Mouse (Mus musculus) neural tube, embryonic 14.5 days (tissue): ENCODE results near the gene Mink1. TPM values are rescaled to one million over a fixed set of nuclear protein-coding genes. Genes with fewer than 3 reads are reported as not detected.
"Not testable (repeated sequence)": the region's sequence is repeated elsewhere in the genome, so short reads cannot be mapped to it uniquely, and the experiment has no call there.

Source experiments
- ATAC-seq: fragments of 200-750 bp; cut with Nextera tagmentation; 2 replicates; pipeline ENCODE4 v1.8.0; 2017; ENCODE audit warnings: low read depth, mild to moderate bottlenecking, moderate TSS enrichment, moderate library complexity
- H3K27ac ChIP-seq: fragments of 300-500 bp; sonication (generic); 2 replicates; pipeline ENCODE4 v1.5.1; 2014; ENCODE audit warnings: low read depth, mild to moderate bottlenecking, control low read depth, low read length, moderate library complexity, mixed read lengths
- H3K27me3 ChIP-seq: fragments of 300-500 bp; sonication (generic); 2 replicates; pipeline ENCODE4 v1.6.1; 2014; ENCODE audit warnings: low read length; ENCODE audit not compliant: control insufficient read depth, insufficient read depth
- H3K36me3 ChIP-seq: fragments of 300-500 bp; sonication (generic); 2 replicates; pipeline ENCODE4 v1.6.1; 2014; ENCODE audit warnings: low read length, mixed read lengths; ENCODE audit not compliant: control insufficient read depth, insufficient read depth
- H3K4me1 ChIP-seq: fragments of 300-500 bp; sonication (generic); 2 replicates; pipeline ENCODE4 v1.6.1; 2014; ENCODE audit warnings: low read length; ENCODE audit not compliant: control insufficient read depth, insufficient read depth
- H3K4me2 ChIP-seq: fragments of 300-500 bp; sonication (generic); 2 replicates; pipeline ENCODE4 v1.6.1; 2014; ENCODE audit warnings: mild to moderate bottlenecking, low read depth, low read length, control low read depth
- H3K4me3 ChIP-seq: fragments of 300-500 bp; sonication (generic); 2 replicates; pipeline ENCODE4 v1.5.1; 2014; ENCODE audit warnings: low read depth, low read length, control low read depth, mixed read lengths
- H3K9ac ChIP-seq: fragments of 300-500 bp; sonication (generic); replicated peaks from 2 replicates; pipeline ENCODE4 v1.6.1; 2014; ENCODE audit warnings: low read depth, mild to moderate bottlenecking, control low read depth, low read length, mixed read lengths
- H3K9me3 ChIP-seq: fragments of 300-500 bp; sonication (generic); 2 replicates; pipeline ENCODE4 v1.6.1; 2016; ENCODE audit warnings: low read length; ENCODE audit not compliant: control insufficient read depth
- WGBS: fragments of 180-500 bp; shearing (Covaris S2); extraction: QIAGEN DNeasy Blood & Tissue Kit; methylation state at CpG from one replicate; pipeline ENCODE4 v1.1.7; 2014; 5-methylcytosine and 5-hydroxymethylcytosine counted together
- polyA plus RNA-seq: library from polyadenylated mRNA; unstranded; fragments of >200 nt; fragmentation: Nextera tagmentation; extraction: Ambion mirVana; gene quantifications from 2 replicates; pipeline ENCODE4 v1.2.1, GENCODE M21; 2014

Gene Mink1
- polyA plus RNA-seq, 1 experiment from 2014 or later, result 20.2 TPM

- Histone ChIP-seq H3K4me3 (peak overlapping the region; percentile 92), H3K4me1 (peaks cover 31% of the 10 kb centered on the region), H3K27ac (no peak overlapping the region), H3K27me3 (no peaks in the 10 kb centered on the region), H3K36me3 (no peaks in the 10 kb centered on the region), H3K4me2 (peak overlapping the region; percentile 90), H3K9ac (0 out of 2 replicates have a peak overlapping the region, but pooled peaks have one; percentile 90), H3K9me3 (no peaks in the 10 kb centered on the region)
- ATAC-seq, result no peak
- 33% methylated on average over 4 of the region's 4 CpGs for WGBS
Measured at GRCm38 (mm10) chr11:70564276-70564873, 1.7 kb downstream of the Mink1 start.

- Histone ChIP-seq H3K4me3 (no peak overlapping the region), H3K9me3 (no peaks in the 10 kb centered on the region), H3K4me2 (no peak overlapping the region), H3K27me3 (no peaks in the 10 kb centered on the region), H3K9ac (no peak overlapping the region), H3K4me1 (peaks cover 31% of the 10 kb centered on the region), H3K36me3 (no peaks in the 10 kb centered on the region), H3K27ac (no peak overlapping the region)
- WGBS, result 24% methylated on average over 7 of the region's 7 CpGs
- ATAC-seq, result no peak
Measured at GRCm38 (mm10) chr11:70566586-70566985, 3.9 kb downstream of the Mink1 start.

DNA sequence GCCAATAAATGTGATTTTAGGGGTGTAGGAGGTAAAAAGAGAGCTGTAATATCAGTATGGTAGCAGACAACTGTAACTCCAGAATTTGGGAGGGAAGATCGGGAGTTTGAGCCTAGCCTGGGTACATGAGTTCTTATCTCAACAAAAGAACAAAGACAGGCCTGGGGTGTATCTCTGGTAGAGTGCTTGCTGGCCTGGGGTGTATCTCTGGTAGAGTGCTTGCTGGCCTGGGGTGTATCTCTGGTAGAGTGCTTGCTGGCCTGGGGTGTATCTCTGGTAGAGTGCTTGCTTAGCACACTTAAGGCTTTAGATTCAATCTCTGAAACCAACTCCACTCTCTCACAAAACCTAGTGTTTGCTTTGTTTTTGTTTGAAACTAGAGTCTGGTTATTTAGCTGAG lies 7.9 kb downstream of the Mink1 start:
- ATAC-seq, H3K9me3 ChIP-seq, H3K27me3 ChIP-seq, H3K27ac ChIP-seq, H3K4me2 ChIP-seq, H3K36me3 ChIP-seq, H3K9ac ChIP-seq, H3K4me3 ChIP-seq, H3K4me1 ChIP-seq: not testable (repeated sequence)
- 86% methylated on average over 1 of the region's 1 CpGs for WGBS

DNA sequence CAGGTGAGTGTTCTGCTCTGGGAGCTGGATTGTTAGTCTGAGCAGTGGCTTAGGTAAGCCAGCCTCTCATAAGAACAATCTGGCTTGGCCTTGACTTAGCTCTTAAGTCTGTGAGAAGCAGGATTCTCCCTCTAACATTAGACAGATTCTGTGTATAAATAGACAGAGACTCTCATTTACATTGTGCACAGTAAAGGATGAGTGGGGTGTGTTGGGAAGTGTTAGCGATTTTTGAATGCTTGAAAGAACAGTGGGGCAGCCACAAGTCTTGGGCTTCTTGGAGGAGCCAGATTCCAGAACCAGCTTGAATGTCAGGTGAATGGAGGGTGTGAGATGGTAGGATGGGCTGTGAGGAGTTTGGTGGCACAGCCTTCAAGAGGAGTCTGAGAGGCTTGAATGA lies 9.0 kb downstream of the Mink1 start:
- H3K4me2 ChIP-seq, result no peak overlapping the region
- peaks cover 8% of the 10 kb centered on the region for H3K4me1 ChIP-seq
- H3K36me3 ChIP-seq, result no peaks in the 10 kb centered on the region
- no peaks in the 10 kb centered on the region for H3K9me3 ChIP-seq
- H3K4me3 ChIP-seq, result no peak overlapping the region
- WGBS, result 89% methylated on average over 1 of the region's 1 CpGs
- H3K27ac ChIP-seq, result no peak overlapping the region
- H3K27me3 ChIP-seq, result no peaks in the 10 kb centered on the region
- no peak for ATAC-seq
- H3K9ac ChIP-seq, result no peak overlapping the region

- no peak overlapping the region for H3K4me3 ChIP-seq
- no peak for ATAC-seq
- WGBS, result 58% methylated on average over 5 of the region's 5 CpGs
- H3K9ac ChIP-seq, result no peak overlapping the region
- H3K4me2 ChIP-seq, result no peak overlapping the region
- H3K36me3 ChIP-seq, result no peaks in the 10 kb centered on the region
- H3K9me3 ChIP-seq, result no peaks in the 10 kb centered on the region
- H3K27ac ChIP-seq, result no peak overlapping the region
- no peaks in the 10 kb centered on the region for H3K27me3 ChIP-seq
- 0 out of 2 replicates have a peak, but pooled peaks cover 3% of the 10 kb centered on the region for H3K4me1 ChIP-seq
Measured at GRCm38 (mm10) chr11:70572348-70572902, 9.7 kb downstream of the Mink1 start.

DNA sequence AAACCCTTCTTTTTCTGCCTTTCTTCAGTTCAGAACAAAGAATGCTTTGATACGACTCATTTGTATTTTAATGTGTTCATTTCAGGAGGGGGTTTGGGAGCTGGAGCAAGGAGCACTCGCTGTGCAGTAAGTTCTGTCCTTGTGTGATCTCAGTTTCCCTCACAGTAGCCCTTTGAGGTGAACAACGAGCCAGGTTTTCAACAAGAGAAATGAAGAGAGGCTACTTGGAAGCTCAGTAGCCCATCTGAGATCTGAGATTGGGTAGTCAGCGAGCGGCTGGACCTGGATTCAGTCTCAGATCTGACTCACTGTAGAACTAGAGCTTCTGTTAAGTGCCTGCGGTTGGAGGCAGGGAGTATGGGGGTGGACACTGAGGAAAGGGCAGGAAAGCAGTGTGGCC lies 11.2 kb downstream of the Mink1 start:
- H3K4me1 ChIP-seq, result peaks cover 8% of the 10 kb centered on the region; the same call in 1 of the 2 replicates

DNA sequence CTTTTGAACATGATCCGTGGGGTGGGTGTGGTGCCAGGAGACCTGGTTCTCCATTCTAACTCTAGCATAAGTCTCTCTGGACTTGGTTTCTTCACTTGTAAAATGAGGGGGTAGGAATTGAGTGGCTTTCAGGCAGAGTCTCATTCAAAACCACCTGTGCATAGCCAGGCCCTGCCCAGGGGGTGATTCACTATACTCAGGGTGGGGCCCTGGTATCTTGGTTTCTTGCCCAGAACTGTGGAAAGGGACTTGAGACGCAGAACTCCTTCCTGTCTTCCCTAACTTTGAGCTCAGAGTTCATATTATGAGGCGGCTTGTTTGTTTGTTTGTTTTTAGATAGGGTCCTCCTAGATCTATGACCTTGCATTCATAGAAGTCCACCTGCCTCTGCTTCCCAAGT lies 14.5 kb downstream of the Mink1 start:
- WGBS, result 92% methylated on average over 3 of the region's 3 CpGs
- Histone ChIP-seq H3K4me2 (no peak overlapping the region), H3K4me1 (peaks cover 8% of the 10 kb centered on the region), H3K9ac (no peak overlapping the region), H3K27ac (no peak overlapping the region), H3K4me3 (no peak overlapping the region), H3K9me3 (no peaks in the 10 kb centered on the region), H3K36me3 (no peaks in the 10 kb centered on the region), H3K27me3 (no peaks in the 10 kb centered on the region)
- no peak for ATAC-seq

More for the DNA sequence above, 11.2 kb downstream of the Mink1 start:
- Histone ChIP-seq H3K27me3 (no peaks in the 10 kb centered on the region), H3K9ac (no peak overlapping the region), H3K9me3 (no peaks in the 10 kb centered on the region), H3K4me3 (no peak overlapping the region), H3K4me2 (no peak overlapping the region), H3K36me3 (no peaks in the 10 kb centered on the region), H3K27ac (no peak overlapping the region)
- 42% methylated on average over 6 of the region's 6 CpGs for WGBS
- ATAC-seq, result no peak

GRCm38 (mm10) chr11:70578962-70579361 lies 16.3 kb downstream of the Mink1 start:
- H3K27ac ChIP-seq, result no peak overlapping the region
- no peak overlapping the region for H3K4me3 ChIP-seq
- no peak for ATAC-seq
- no peak overlapping the region for H3K4me2 ChIP-seq
- no peak overlapping the region for H3K9ac ChIP-seq
- H3K9me3 ChIP-seq, result no peaks in the 10 kb centered on the region
- H3K36me3 ChIP-seq, result no peaks in the 10 kb centered on the region
- 95% methylated on average over 6 of the region's 6 CpGs for WGBS
- peaks cover 5% of the 10 kb centered on the region for H3K4me1 ChIP-seq
- H3K27me3 ChIP-seq, result no peaks in the 10 kb centered on the region

GRCm38 (mm10) chr11:70579710-70580357 lies 17.2 kb downstream of the Mink1 start:
- H3K27me3 ChIP-seq, result no peaks in the 10 kb centered on the region
- no peaks in the 10 kb centered on the region for H3K9me3 ChIP-seq
- ATAC-seq, result no peak
- no peaks in the 10 kb centered on the region for H3K36me3 ChIP-seq
- H3K4me2 ChIP-seq, result no peak overlapping the region
- no peak overlapping the region for H3K27ac ChIP-seq
- peaks cover 5% of the 10 kb centered on the region for H3K4me1 ChIP-seq
- no peak overlapping the region for H3K9ac ChIP-seq
- no peak overlapping the region for H3K4me3 ChIP-seq
- WGBS, result 85% methylated on average over 9 of the region's 9 CpGs
